Mouse (Mus musculus) gastrocnemius, postnatal 36 days (tissue): ENCODE data around the gene Hoxa3. TPM values are rescaled to one million over a fixed set of nuclear protein-coding genes. Genes with fewer than 3 reads are reported as not detected.

Source experiments
- DNase-seq, 2 experiments: peaks; one replicate each; pipeline ENCODE4 v3.0.0; 2022
- intact Hi-C: fragments of 180-260 bp; cut with DNase I; formaldehyde crosslinking; loops from one replicate; pipeline ENCODE4 v1.15.1; 2025
- long read RNA-seq, 2 experiments: library from polyadenylated mRNA; stranded (forward); transcript quantifications; one replicate each; pipeline ENCODE4 v2.0.0; 2021
- total RNA-seq, 2 experiments: library from RNA; stranded (reverse); gene quantifications; 2 replicates each; pipeline ENCODE4 v1.2.3; 2021

Gene Hoxa3
- total RNA-seq: 1 to 10 TPM; 1.9 to 2.2 TPM
- long read RNA-seq, experiment 1, partial matches to known transcripts: 0 of 4 reads
- long read RNA-seq, experiment 1, other reads (novel, unspliced or antisense): 4 of 4 reads
- long read RNA-seq, experiment 2, partial matches to known transcripts: 3 of 3 reads
- long read RNA-seq, experiment 2, other reads (novel, unspliced or antisense): 0 of 3 reads

DNA sequence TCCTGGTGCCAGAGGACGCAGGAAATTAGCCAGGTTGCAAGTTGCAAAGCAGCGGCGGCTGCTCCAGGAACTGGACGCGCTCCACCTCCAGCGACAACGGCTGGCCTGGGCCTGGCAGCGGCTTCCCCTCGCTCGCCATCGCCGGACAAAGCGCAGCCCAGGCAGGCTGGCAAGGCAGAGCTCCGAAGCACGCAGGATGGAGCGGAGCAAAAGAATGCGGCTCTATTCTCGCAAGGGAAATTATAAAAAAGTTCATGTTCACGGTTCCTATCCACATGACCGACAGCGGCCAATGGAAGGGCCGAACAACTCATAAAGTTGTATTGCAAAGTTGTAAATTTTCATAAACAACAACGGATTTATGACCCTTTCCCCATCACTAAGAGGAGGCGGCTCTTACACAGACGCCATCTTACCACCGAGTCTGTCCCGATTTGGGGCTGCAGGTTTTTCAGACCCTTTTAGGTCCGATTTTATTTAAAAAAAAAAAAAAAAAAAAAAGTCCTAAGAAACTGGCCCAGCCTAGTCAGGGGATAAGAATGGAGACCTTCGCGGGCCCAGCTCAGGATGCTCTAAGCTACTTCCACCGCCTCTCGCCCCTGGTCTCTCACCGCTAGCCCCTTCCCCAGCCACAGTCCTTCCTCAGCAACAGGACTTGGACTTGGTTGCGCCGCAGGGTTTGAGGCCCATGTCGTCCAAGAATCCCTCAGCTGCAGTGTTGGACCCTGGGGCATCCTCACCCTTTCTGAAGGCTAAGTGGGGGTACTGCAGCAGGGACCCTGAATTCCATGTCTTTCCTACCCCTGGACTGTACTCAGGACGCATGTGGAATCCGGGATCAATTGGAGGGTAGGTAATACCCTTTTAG is at the start of gene Hoxa3, which contains the start of gene Gm28308:
Gene Hoxa3, minus strand, starts transcription at position 218 of the 868 bp plus-strand sequence.
Gene Gm28308, minus strand, starts transcription at position 221 of the 868 bp plus-strand sequence.
- intact Hi-C loops: loop anchor here (10.0 kb wide), 1 partner anchor 829 kb away; no protein-coding TSS in a partner anchor
- DNase-seq: peak; percentile 64 to 71

DNA sequence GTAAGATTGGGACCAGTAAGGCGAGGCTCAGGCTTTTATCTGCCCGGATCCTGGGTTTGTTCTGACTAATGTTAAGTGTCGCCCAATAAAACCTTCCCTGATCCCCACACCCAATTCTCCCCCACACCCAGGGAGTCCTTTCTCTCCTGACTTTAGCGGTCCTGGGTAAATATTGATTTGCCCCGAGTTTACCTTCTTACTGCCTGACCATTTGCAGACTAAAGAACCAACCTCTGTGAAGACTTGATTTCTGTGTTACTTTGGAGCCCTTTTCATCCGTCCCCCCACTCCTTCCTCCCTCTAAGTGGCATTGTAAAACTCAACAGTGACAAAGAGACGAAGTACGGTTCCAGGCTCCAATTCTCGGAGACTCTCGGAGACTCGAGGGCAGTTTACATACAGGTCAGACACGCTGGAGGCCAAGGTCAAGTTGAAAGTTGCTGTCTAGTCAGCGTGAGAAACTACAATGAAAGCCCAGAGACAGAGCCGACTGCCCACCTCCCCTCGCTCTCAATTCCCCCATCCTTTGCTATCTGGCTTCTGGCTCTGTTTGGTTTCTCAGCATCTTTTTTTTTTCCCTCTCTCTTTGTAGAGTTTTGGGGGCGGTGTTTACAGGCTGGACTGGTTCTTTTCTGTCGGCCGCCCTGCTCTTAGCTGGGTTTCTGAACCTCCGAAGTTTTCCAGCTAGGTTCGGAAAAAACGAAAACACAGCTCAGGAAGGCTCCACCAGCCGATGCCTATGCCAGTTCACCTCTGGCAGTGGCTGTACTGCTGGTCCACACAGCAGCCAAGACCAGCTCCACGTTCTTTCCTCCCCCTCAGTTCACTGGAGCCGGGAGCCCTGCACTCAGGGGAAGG is 49.6 kb upstream of the Hoxa3 start:
- no peak for DNase-seq
- intact Hi-C loops: no loop called here

DNA sequence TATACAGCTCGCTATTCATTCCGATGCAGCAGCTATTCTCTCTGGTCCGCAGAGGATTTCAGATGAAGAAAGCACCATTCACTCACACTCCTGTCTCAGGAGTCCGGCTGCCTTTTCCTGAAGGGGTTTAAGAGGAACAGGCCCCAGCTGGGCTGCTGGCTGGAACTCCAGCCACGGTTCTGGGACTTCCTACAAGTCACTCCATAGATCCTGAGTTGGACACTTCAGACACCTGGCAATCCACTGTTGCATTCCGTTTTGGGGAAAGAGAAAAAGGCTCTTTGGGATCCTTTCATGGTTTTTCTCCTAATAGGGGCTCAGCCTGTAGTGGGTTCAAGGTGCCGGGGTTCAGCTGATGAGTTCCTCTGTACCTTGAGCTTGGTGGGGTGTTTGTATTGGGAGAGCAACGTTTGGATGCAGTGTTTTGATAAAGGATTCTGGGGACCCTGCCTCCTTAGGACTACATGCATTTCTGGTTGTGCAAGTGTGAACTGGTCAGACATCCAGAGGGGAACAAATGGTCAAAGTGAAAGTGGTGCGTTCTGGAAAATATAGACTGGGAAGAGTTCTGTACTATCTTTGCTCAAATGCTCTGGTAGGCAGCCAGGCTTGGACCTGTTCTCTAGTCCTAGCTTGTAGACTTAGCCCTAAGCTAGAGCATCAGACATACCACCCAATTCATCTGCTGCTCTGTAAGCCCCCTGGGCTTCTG is 48.8 kb upstream of the Hoxa3 start:
- DNase-seq: no peak
- intact Hi-C loops: no loop called here

DNA sequence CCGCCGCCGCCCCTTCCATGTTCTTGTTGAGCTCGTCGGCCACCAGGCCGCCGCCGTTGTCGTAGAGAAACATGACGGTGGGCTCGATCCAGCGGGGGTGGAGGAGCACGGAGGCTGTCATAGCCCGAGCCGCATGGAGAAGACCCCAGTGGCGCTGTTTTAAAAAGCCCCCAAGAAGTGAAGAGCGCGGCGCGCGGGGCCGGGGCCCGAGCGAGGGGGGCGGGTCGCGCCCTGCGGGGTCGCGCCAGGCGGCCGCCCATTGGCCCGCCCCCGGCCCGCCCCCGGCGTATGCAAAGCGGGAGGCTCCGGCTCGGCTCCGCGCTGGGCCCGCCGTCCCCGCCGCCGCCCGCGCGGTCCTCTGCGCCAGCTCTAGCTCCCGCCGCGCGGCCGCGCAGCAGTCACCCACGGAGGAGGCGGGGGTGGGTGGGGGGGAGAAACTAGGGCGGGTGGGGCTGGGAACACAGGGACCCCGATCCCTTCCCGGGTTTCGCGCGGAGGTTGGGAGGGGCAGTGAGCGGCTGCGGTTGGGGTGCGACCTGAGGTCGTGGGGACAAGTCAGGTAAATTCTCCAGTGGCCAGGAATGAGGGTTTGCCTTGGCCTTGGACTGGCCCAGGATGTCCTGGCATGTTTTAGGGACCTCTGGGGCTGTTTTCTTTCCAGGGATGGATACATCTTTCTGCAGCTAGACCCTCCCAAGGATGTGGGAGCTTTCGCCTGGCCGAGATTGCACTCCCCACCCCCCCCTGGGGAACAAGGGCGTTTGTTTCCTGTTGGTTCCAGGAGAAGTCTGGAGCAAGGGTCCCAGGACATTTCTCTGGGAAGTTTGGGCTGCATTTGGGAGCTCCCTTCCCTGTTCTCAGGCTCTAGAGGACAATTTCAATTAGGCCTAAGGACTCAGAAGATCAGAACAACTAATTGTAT is 47.8 kb upstream of the Hoxa3 start, which contains the start of gene Hoxa13:
Gene Hoxa13, minus strand, starts transcription at position 227 of the 922 bp plus-strand sequence.
- no peak for DNase-seq
- intact Hi-C loops: no loop called here

- intact Hi-C loops: loop anchor here (5.0 kb wide), 3 partner anchors 452 to 662 kb away; partner anchors contain the start of gene Tax1bp1
- DNase-seq: peak in 1 of 2 experiments; percentile 39
These were observed 46.7 kb upstream of the Hoxa3 start for GRCm38 (mm10) chr6:52259811-52260261.

- intact Hi-C loops: loop anchor here (5.0 kb wide), 3 partner anchors 453 to 663 kb away; partner anchors contain the start of gene Tax1bp1
- DNase-seq: no peak
These were observed 46.1 kb upstream of the Hoxa3 start for GRCm38 (mm10) chr6:52259081-52259790.

DNA sequence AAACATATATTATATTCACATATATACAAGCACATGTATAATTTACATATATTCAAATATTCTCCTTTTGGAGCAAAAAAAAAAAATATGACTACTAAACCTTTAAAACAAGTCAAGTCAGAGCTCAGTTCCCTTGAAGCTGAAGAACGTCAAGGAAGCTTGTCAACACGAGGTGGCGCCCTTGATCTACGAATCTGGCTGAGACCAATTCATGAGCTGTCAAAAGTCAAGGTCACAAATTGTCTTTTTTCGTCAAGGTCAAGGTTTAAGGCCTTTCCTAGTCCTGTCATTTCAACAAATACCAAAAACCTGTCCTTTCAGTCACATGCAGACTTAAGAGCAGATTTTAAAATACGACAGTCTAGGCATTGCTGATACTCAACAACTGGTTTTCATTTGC is 43.8 kb upstream of the Hoxa3 start:
- intact Hi-C loops: loop anchor here (5.0 kb wide), 3 partner anchors 455 to 665 kb away; partner anchors contain the start of gene Tax1bp1
- DNase-seq: peak; percentile 78 to 79

GRCm38 (mm10) chr6:52253511-52254500 is 40.7 kb upstream of the Hoxa3 start:
- intact Hi-C loops: no loop called here
- DNase-seq: peak in 1 of 2 experiments; percentile 51

DNA sequence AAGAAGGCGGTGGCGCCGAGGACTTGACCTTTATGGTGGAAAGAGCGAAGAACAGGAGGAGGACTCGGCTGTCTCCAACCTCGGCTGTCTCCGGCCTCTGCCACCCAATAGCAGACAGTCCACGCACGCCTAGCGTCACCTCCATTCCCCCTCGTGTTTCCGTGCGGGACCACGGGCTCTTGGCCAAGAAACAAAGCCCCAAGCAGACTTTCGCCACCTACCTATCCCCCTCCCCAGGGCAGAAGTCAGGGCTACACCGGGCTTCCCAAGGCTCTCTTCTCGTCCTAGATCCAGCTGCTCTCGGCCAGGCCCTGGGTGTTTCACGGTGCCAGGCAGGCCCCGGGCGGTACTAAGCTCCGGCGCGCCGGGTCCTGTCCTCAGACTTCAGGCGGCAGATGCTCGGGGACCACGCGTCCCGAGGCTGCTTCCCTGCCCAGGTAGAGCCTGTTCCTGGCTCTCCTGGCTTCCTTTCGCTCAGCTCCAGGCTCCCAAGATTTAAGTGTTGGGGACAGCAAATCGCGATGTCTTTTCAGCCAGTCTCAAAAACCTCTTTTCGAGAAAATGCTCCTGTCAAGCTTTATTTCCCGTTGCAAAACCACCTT is 39.7 kb upstream of the Hoxa3 start:
- intact Hi-C loops: no loop called here
- DNase-seq: no peak

- DNase-seq: no peak
- intact Hi-C loops: no loop called here
These were observed 39.1 kb upstream of the Hoxa3 start for GRCm38 (mm10) chr6:52252016-52252774.

DNA sequence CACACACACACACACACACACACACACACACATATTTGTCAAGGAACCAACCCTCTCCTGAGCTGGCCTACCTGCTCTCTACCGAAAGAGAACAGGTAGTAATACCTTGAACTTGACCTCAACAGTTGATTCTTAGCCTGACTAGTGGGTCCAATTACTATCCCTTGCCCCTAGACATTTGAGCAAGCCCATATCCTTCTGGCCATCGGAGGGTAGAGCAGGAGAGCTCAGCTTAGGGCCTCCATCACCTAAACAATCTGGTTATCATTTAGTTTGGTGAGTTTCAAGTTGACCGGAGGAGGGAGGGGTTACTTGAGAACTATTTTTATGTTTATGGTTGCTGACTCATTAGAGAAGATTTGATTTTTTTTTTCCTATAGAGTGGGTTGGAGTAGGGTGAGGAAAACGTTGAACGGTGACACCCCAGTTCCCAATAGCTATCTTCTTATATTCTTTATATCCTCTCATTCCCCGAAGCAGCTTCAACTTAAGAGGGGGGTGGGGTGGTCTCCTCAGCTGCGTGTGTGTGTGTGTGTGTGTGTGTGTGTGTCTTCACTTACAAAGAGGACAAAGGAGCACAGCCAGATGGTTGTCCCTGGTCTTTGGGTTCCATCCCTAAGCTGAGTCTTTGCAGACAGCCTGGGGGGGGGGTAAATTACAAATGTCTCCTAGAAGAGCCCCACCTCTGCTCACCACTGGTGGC is 38.2 kb upstream of the Hoxa3 start:
- intact Hi-C loops: no loop called here
- DNase-seq: no peak

GRCm38 (mm10) chr6:52249826-52250225 is 36.7 kb upstream of the Hoxa3 start:
- no peak for DNase-seq
- intact Hi-C loops: no loop called here

GRCm38 (mm10) chr6:52249415-52249738 is 36.2 kb upstream of the Hoxa3 start:
- intact Hi-C loops: no loop called here
- DNase-seq: no peak

- DNase-seq: no peak
- intact Hi-C loops: no loop called here
These were observed 35.7 kb upstream of the Hoxa3 start for GRCm38 (mm10) chr6:52248638-52249414.
